Comparison of ENCODE assay signal across 16 mouse cellular contexts in genomic region chr7:109807616-109808485, GRCm38 (mm10). TPM values are rescaled to one million over a fixed set of nuclear protein-coding genes. Genes with fewer than 3 reads are reported as not detected.
A peak's percentile ranks its signal among the peaks of the same experiment; 100 is the strongest.
DNase-seq lines count a peak whose midpoint lies in the region; ATAC-seq and TF ChIP-seq lines count a peak whose summit lies in the region.
"Had no signal": no experiment of that assay in that cellular context is flagged by ENCODE, and none has a peak within 500 bp of the region (broad histone marks: within the 10 kb centered on the region; RNA-seq: fewer than 3 reads in every experiment).

No protein-coding gene starts in this region.

- H3K27me3 ChIP-seq in MEL (ENCODE audit: control insufficient read depth in 1 of 2, insufficient read depth in 2 of 2, low read length in 2 of 2) = no peaks in the 10 kb centered on the region; a peak in 1 of 4 replicates
- H3K27me3 ChIP-seq in hindbrain, embryonic 12.5 days = no peaks in the 10 kb centered on the region
- H3K27me3 ChIP-seq: stomach, embryonic 15.5 days had no signal

- H3K79me2 ChIP-seq in MEL (ENCODE audit: control insufficient read depth, insufficient read depth, low read length, poor library complexity) = no peaks in the 10 kb centered on the region

- DNase-seq in MEL (ENCODE audit: low read depth, low spot score) = no peak
- peak; percentile 50 for DNase-seq in cerebellum, adult 11-12 months
- peak; percentile 54 for DNase-seq in fibroblast of lung, adult 2 months (ENCODE audit: low read depth)
- DNase-seq in heart, postnatal 4 days = peak; percentile 26
- DNase-seq in spleen, adult 18-20 months = no peak
- no peak for DNase-seq in embryo, embryonic 11 days
- DNase-seq: adrenal gland, postnatal 36 days; kidney, adult 18-20 months; liver, embryonic 13.5 days; lung, postnatal 10 days; thymus, postnatal 36 days had no signal

- TF ChIP-seq EP300 in MEL (IDR thresholded peaks at IDR 0.05; ENCODE audit: low read depth in 1 of 2, low read length in 2 of 2) = no peak

- no peak for TF ChIP-seq RAD21 in MEL (IDR thresholded peaks at IDR 0.05; ENCODE audit: low read depth, low read length)

- H3K27ac ChIP-seq in MEL (ENCODE audit: control insufficient read depth, low read depth, low read length) = no peak overlapping the region
- no peak overlapping the region for H3K27ac ChIP-seq in hindbrain, embryonic 12.5 days
- H3K27ac ChIP-seq: hindbrain, embryonic 10.5 days; liver, embryonic 13.5 days; stomach, embryonic 15.5 days had no signal

- no peak for ATAC-seq in hindbrain, embryonic 12.5 days (ENCODE audit: low FRiP score)

- no peaks in the 10 kb centered on the region for H3K4me1 ChIP-seq in MEL (ENCODE audit: control insufficient read depth in 1 of 2, insufficient read depth in 2 of 2, low read length in 2 of 2)
- no peaks in the 10 kb centered on the region for H3K4me1 ChIP-seq in hindbrain, embryonic 12.5 days
- H3K4me1 ChIP-seq: liver, embryonic 13.5 days; stomach, embryonic 15.5 days had no signal

- no peaks in the 10 kb centered on the region for H3K9me3 ChIP-seq in MEL (replicated peaks; ENCODE audit: insufficient read depth, low read length)
- H3K9me3 ChIP-seq in hindbrain, embryonic 12.5 days (replicated peaks) = no peaks in the 10 kb centered on the region
- H3K9me3 ChIP-seq: hindbrain, embryonic 10.5 days; liver, embryonic 13.5 days; stomach, embryonic 15.5 days had no signal

- no peak overlapping the region for H3K9ac ChIP-seq in MEL (ENCODE audit: control insufficient read depth, low read depth, low read length, poor library complexity, severe bottlenecking)
- no peak overlapping the region for H3K9ac ChIP-seq in hindbrain, embryonic 12.5 days
- H3K9ac ChIP-seq: liver, embryonic 13.5 days; stomach, embryonic 15.5 days had no signal

- TF ChIP-seq CTCF in MEL (IDR thresholded peaks at IDR 0.05 in 2 of 3, conservative IDR thresholded peaks at IDR 0.05 in 1 of 3; ENCODE audit: control insufficient read depth in 1 of 3, insufficient read depth in 1 of 3, low read depth in 2 of 3, low read length in 3 of 3, poor library complexity in 1 of 3, severe bottlenecking in 1 of 3) = no peak

- 84% methylated on average over 8 of the region's 8 CpGs for WGBS in hindbrain, embryonic 12.5 days

- no peak overlapping the region for H3K4me2 ChIP-seq in hindbrain, embryonic 12.5 days (replicated peaks)
- H3K4me2 ChIP-seq: liver, embryonic 13.5 days; midbrain, embryonic 11.5 days; stomach, embryonic 15.5 days had no signal

- H3K36me3 ChIP-seq in MEL (ENCODE audit: control insufficient read depth in 1 of 2, insufficient read depth in 2 of 2, low read length in 2 of 2) = no peaks in the 10 kb centered on the region
- no peaks in the 10 kb centered on the region for H3K36me3 ChIP-seq in hindbrain, embryonic 12.5 days
- H3K36me3 ChIP-seq: liver, embryonic 13.5 days; stomach, embryonic 15.5 days had no signal

- no peak overlapping the region for H3K4me3 ChIP-seq in MEL (ENCODE audit: control insufficient read depth in 1 of 2, insufficient read depth in 1 of 2, low read depth in 2 of 2, low read length in 2 of 2)
- H3K4me3 ChIP-seq in hindbrain, embryonic 12.5 days = no peak overlapping the region
- H3K4me3 ChIP-seq: hindbrain, embryonic 10.5 days; liver, embryonic 13.5 days; myocyte; stomach, embryonic 15.5 days had no signal

- TF ChIP-seq POLR2A in MEL (IDR thresholded peaks at IDR 0.05; ENCODE audit: control insufficient read depth in 1 of 2, insufficient read depth in 1 of 2, low read depth in 1 of 2, low read length in 2 of 2, poor library complexity in 1 of 2) = no peak

TF ChIP-seq in MEL, 35 proteins besides CTCF, POLR2A, EP300 and RAD21:
- TF ChIP-seq E2F4 (IDR thresholded peaks at IDR 0.05; ENCODE audit: borderline replicate concordance, low read depth, low read length) = no peak
- TF ChIP-seq RCOR1 (IDR thresholded peaks at IDR 0.05; ENCODE audit: low read depth, low read length) = peak; percentile 45; the same call in 1 of the 2 replicates

RNA-seq across cellular contexts. Expression of gene Nrip3, which starts 26.0 kb away (rescaled TPM):
- not detected in 2 replicates for total RNA-seq in MEL (2012; rRNA removed)
- not detected for polyA plus RNA-seq in MEL (2012; ENCODE audit: insufficient read depth in 1 of 2, insufficient read length in 2 of 2, low read depth in 1 of 2, low replicate concordance in 2 of 2, missing spikeins in 1 of 2)
- under 1 TPM; 0.54 to 0.55 TPM for total RNA-seq in heart, postnatal 4 days (2021)
- polyA plus RNA-seq in hindbrain, embryonic 12.5 days (2016; fragmentation: Nextera tagmentation; extraction: Ambion mirVana) = 1.3 and 1.4 TPM in 2 replicates

RNA-seq across cellular contexts. Expression of gene Tmem9b, which starts 55.2 kb away (rescaled TPM):
- 25.1 and 30.6 TPM in 2 replicates for total RNA-seq in MEL (2012; rRNA removed)
- polyA plus RNA-seq in MEL (2012; ENCODE audit: insufficient read depth in 1 of 2, insufficient read length in 2 of 2, low read depth in 1 of 2, low replicate concordance in 2 of 2, missing spikeins in 1 of 2) = 10 to 100 TPM in 1 of 2 experiments, not detected in 1; 26.4 TPM
- 10 to 100 TPM; 33.8 to 35.8 TPM for total RNA-seq in heart, postnatal 4 days (2021)
- 62.5 and 69.9 TPM in 2 replicates for polyA plus RNA-seq in hindbrain, embryonic 12.5 days (2016; fragmentation: Nextera tagmentation; extraction: Ambion mirVana)

RNA-seq across cellular contexts. Expression of gene Scube2, which starts 57.6 kb away (rescaled TPM):
- 0.16 and 0.27 TPM in 2 replicates for total RNA-seq in MEL (2012; rRNA removed)
- under 1 TPM in 1 of 2 experiments, not detected in 1; 0.67 TPM for polyA plus RNA-seq in MEL (2012; ENCODE audit: insufficient read depth in 1 of 2, insufficient read length in 2 of 2, low read depth in 1 of 2, low replicate concordance in 2 of 2, missing spikeins in 1 of 2)
- 10 to 100 TPM; 13.7 to 15.4 TPM for total RNA-seq in heart, postnatal 4 days (2021)
- 2.4 and 3.6 TPM in 2 replicates for polyA plus RNA-seq in hindbrain, embryonic 12.5 days (2016; fragmentation: Nextera tagmentation; extraction: Ambion mirVana)
- polyA plus RNA-seq: myocyte had no signal

Comparison
In these comparisons a context has a peak if more than half of its experiments do, and no peak if none do; other contexts are left out.
1. DNase-seq: peak in cerebellum, adult 11-12 months (single experiment), fibroblast of lung, adult 2 months (single experiment) and heart, postnatal 4 days (single experiment); none in MEL (single experiment), spleen, adult 18-20 months (0 of 2) and embryo, embryonic 11 days (single experiment).
2. RNA of gene Scube2, which starts 57.6 kb away (total RNA-seq): 13.7 to 15.4 TPM in heart, postnatal 4 days; 0.16 to 0.27 TPM in MEL; every median in the first group is over 10 times any median in the second.